Mouse (Mus musculus) CD8-positive naive resting alpha-beta T cell, adult 2 months (primary cell): ENCODE measurements around the gene Naip2.

Experiments used
- DNase-seq, 2 experiments: peaks; one replicate each; pipeline ENCODE4 v3.0.0; 2022; ENCODE audit warnings: low read depth in 2 of 2, low spot score in 2 of 2

Naip2 gene

GRCm38 (mm10) chr13:100112218-100112972, 89.5 kb downstream of the Naip2 start:
- DNase-seq = no peak

GRCm38 (mm10) chr13:100107652-100108472, 94.0 kb downstream of the Naip2 start, which contains the start of gene Serf1:
Gene Serf1 (plus strand): TSS chr13:100108012.
- DNase-seq = peak; percentile 37 to 38

GRCm38 (mm10) chr13:100103748-100104254, 98.1 kb downstream of the Naip2 start, which contains the start of gene Bdp1:
Gene Bdp1 (minus strand): TSS chr13:100104070.
- DNase-seq = peak; percentile 92 to 96

GRCm38 (mm10) chr13:100103052-100103658, 98.7 kb downstream of the Naip2 start:
- DNase-seq = no peak

- DNase-seq = no peak
Observed at GRCm38 (mm10) chr13:100098808-100099207, 103.1 kb downstream of the Naip2 start.
